Mouse (Mus musculus) heart, embryonic 14.5 days (tissue): ENCODE data around the gene Tfb2m. TPM values are rescaled to one million over a fixed set of nuclear protein-coding genes. Genes with fewer than 3 reads are reported as not detected.

Source experiments
- polyA plus RNA-seq: library from polyadenylated mRNA; unstranded; fragments of >200 nt; fragmentation: Nextera tagmentation; extraction: Ambion mirVana; gene quantifications from 2 replicates; pipeline ENCODE4 v1.2.1, GENCODE M21; 2014

The Tfb2m gene
- polyA plus RNA-seq, 1 experiment from 2014 or later, result 29.0 TPM

Other genes with a start within 250 kb of the Tfb2m start
- 11.0 and 11.3 TPM in 2 replicates for gene Smyd3, start 28.2 kb downstream of the Tfb2m start, polyA plus RNA-seq
- 17.6 and 18.1 TPM in 2 replicates for gene Cnst, start 103 bp upstream of the Tfb2m start, polyA plus RNA-seq
- 100 and 103 TPM in 2 replicates for gene Sccpdh, start 121.9 kb upstream of the Tfb2m start, polyA plus RNA-seq
- gene Kif28, start 199.0 kb upstream of the Tfb2m start, polyA plus RNA-seq, result 0.11 TPM in 1 of 2 replicates, not detected in the other